Mouse (Mus musculus): Measurements from ENCODE around the gene Amdhd2.
A peak's percentile ranks its signal among the peaks of the same experiment; 100 is the strongest.
"Not testable (repeated sequence)": the region's sequence is repeated elsewhere in the genome, so short reads cannot be mapped to it uniquely, and the experiment has no call there.

Amdhd2 gene

GRCm38 (mm10) chr17:24155742-24156141, 7.8 kb downstream of the Amdhd2 start:
- DNase-seq (ENCODE audit: low read depth): no peak

- DNase-seq (ENCODE audit: low read depth): no peak
Observed at GRCm38 (mm10) chr17:24154463-24154862, 9.1 kb downstream of the Amdhd2 start.

GRCm38 (mm10) chr17:24151890-24152563, 11.5 kb downstream of the Amdhd2 start:
- peak; percentile 81 for DNase-seq (ENCODE audit: low read depth)

- no peak for DNase-seq (ENCODE audit: low read depth)
Observed at GRCm38 (mm10) chr17:24151382-24151781, 12.2 kb downstream of the Amdhd2 start.

GRCm38 (mm10) chr17:24150824-24151223, 12.7 kb downstream of the Amdhd2 start, which contains the start of gene Pdpk1:
Gene Pdpk1, minus strand, starts transcription at chr17:24150924.
- DNase-seq (ENCODE audit: low read depth): no peak

GRCm38 (mm10) chr17:24149421-24149820, 14.1 kb downstream of the Amdhd2 start:
- DNase-seq (ENCODE audit: low read depth): no peak

GRCm38 (mm10) chr17:24142897-24143296, 20.7 kb downstream of the Amdhd2 start:
- no peak for DNase-seq (ENCODE audit: low read depth)

GRCm38 (mm10) chr17:24141425-24141920, 22.1 kb downstream of the Amdhd2 start:
- DNase-seq (ENCODE audit: low read depth): peak; percentile 93

- no peak for DNase-seq (ENCODE audit: low read depth)
Observed at GRCm38 (mm10) chr17:24140845-24141424, 22.6 kb downstream of the Amdhd2 start.

- no peak for DNase-seq (ENCODE audit: low read depth)
Observed at GRCm38 (mm10) chr17:24139968-24140367, 23.6 kb downstream of the Amdhd2 start.

- DNase-seq (ENCODE audit: low read depth): no peak
Observed at GRCm38 (mm10) chr17:24139256-24139655, 24.3 kb downstream of the Amdhd2 start.

GRCm38 (mm10) chr17:24137226-24137880, 26.2 kb downstream of the Amdhd2 start:
- no peak for DNase-seq (ENCODE audit: low read depth)

- DNase-seq (ENCODE audit: low read depth): no peak
Observed at GRCm38 (mm10) chr17:24134062-24134461, 29.5 kb downstream of the Amdhd2 start.

GRCm38 (mm10) chr17:24132919-24133318, 30.6 kb downstream of the Amdhd2 start:
- DNase-seq (ENCODE audit: low read depth): not testable (repeated sequence)

GRCm38 (mm10) chr17:24131570-24131969, 32.0 kb downstream of the Amdhd2 start:
- no peak for DNase-seq (ENCODE audit: low read depth)

GRCm38 (mm10) chr17:24129246-24129645, 34.3 kb downstream of the Amdhd2 start:
- DNase-seq (ENCODE audit: low read depth): not testable (repeated sequence)

- DNase-seq (ENCODE audit: low read depth): no peak
Observed at GRCm38 (mm10) chr17:24127592-24127991, 36.0 kb downstream of the Amdhd2 start.

- DNase-seq (ENCODE audit: low read depth): no peak
Observed at GRCm38 (mm10) chr17:24126801-24127200, 36.8 kb downstream of the Amdhd2 start.

- DNase-seq (ENCODE audit: low read depth): no peak
Observed at GRCm38 (mm10) chr17:24119446-24119845, 44.1 kb downstream of the Amdhd2 start.

GRCm38 (mm10) chr17:24113031-24113430, 50.5 kb downstream of the Amdhd2 start:
- no peak for DNase-seq (ENCODE audit: low read depth)

- DNase-seq (ENCODE audit: low read depth): no peak
Observed at GRCm38 (mm10) chr17:24111256-24111655, 52.3 kb downstream of the Amdhd2 start.

GRCm38 (mm10) chr17:24108896-24109295, 54.7 kb downstream of the Amdhd2 start:
- no peak for DNase-seq (ENCODE audit: low read depth)

Measured in c-Kit-positive CD71-negative TER-119-negative erythroid progenitor cells, embryonic 14.5 days (primary cell).